Mouse (Mus musculus) left cerebral cortex, postnatal 14 days (tissue): ENCODE measurements around the gene Zfpm1. TPM values are rescaled to one million over a fixed set of nuclear protein-coding genes. Genes with fewer than 3 reads are reported as not detected.

Experiments used
- DNase-seq, 2 experiments: peaks; one replicate each; pipeline ENCODE4 v3.0.0; 2021 to 2022; ENCODE audit warnings: low spot score in 2 of 2, mixed read lengths in 1 of 2
- intact Hi-C: fragments of 180-260 bp; cut with DNase I; formaldehyde crosslinking; loops from one replicate; pipeline ENCODE4 v1.15.1; 2025
- total RNA-seq, 2 experiments: library from RNA; stranded (reverse); gene quantifications; 2 replicates each; pipeline ENCODE4 v1.2.3; 2021

Zfpm1 gene
- total RNA-seq, 2 experiments from 2014 or later: 20.4 to 25.2 TPM

GRCm38 (mm10) chr8:122336251-122336910 lies 54.4 kb downstream of the Zfpm1 start:
- DNase-seq: peak in 1 of 2 experiments; percentile 63
- intact Hi-C loops: no loop called here

- no peak for DNase-seq
- intact Hi-C loops: no loop called here
These were observed 56.9 kb downstream of the Zfpm1 start for GRCm38 (mm10) chr8:122338852-122339251.

- no peak for DNase-seq
- intact Hi-C loops: no loop called here
These were observed 58.8 kb downstream of the Zfpm1 start for GRCm38 (mm10) chr8:122340761-122341160.

- no peak for DNase-seq
- intact Hi-C loops: loop anchor here (2.0 kb wide), 1 partner anchor 27 kb away; no protein-coding TSS in a partner anchor
These were observed 59.8 kb downstream of the Zfpm1 start for GRCm38 (mm10) chr8:122341790-122342189.

GRCm38 (mm10) chr8:122342362-122342761 lies 60.4 kb downstream of the Zfpm1 start:
- peak in 1 of 2 experiments; percentile 57 for DNase-seq
- intact Hi-C loops: loop anchor here (2.0 kb wide), 1 partner anchor 26 kb away; no protein-coding TSS in a partner anchor

- intact Hi-C loops: loop anchor here (2.0 kb wide), 1 partner anchor 26 kb away; no protein-coding TSS in a partner anchor
- DNase-seq: peak; percentile 59 to 64
These were observed 60.9 kb downstream of the Zfpm1 start for GRCm38 (mm10) chr8:122342806-122343209.

GRCm38 (mm10) chr8:122343341-122343740 lies 61.4 kb downstream of the Zfpm1 start:
- no peak for DNase-seq
- intact Hi-C loops: loop anchor here (2.0 kb wide), 1 partner anchor 25 kb away; no protein-coding TSS in a partner anchor

- DNase-seq: no peak
- intact Hi-C loops: loop anchor here (2.0 kb wide), 1 partner anchor 25 kb away; no protein-coding TSS in a partner anchor
These were observed 61.8 kb downstream of the Zfpm1 start for GRCm38 (mm10) chr8:122343758-122344157.

GRCm38 (mm10) chr8:122344219-122344618 lies 62.3 kb downstream of the Zfpm1 start:
- no peak for DNase-seq
- intact Hi-C loops: no loop called here

- DNase-seq: no peak
- intact Hi-C loops: no loop called here
These were observed 63.5 kb downstream of the Zfpm1 start for GRCm38 (mm10) chr8:122345181-122346095.

GRCm38 (mm10) chr8:122347811-122348552 lies 66.0 kb downstream of the Zfpm1 start:
- intact Hi-C loops: no loop called here

GRCm38 (mm10) chr8:122349357-122350297 lies 67.7 kb downstream of the Zfpm1 start:
- no peak for DNase-seq
- intact Hi-C loops: no loop called here

More at GRCm38 (mm10) chr8:122347811-122348552, 66.0 kb downstream of the Zfpm1 start:
- peak; percentile 62 to 66 for DNase-seq

- intact Hi-C loops: no loop called here
- DNase-seq: no peak
These were observed 68.6 kb downstream of the Zfpm1 start for GRCm38 (mm10) chr8:122350309-122351089.

GRCm38 (mm10) chr8:122354157-122354556 lies 72.2 kb downstream of the Zfpm1 start:
- intact Hi-C loops: no loop called here
- no peak for DNase-seq

- DNase-seq: peak; percentile 57 to 65
- intact Hi-C loops: no loop called here
These were observed 74.0 kb downstream of the Zfpm1 start for GRCm38 (mm10) chr8:122355642-122356606.

GRCm38 (mm10) chr8:122357202-122357601 lies 75.3 kb downstream of the Zfpm1 start:
- DNase-seq: no peak
- intact Hi-C loops: no loop called here

GRCm38 (mm10) chr8:122357641-122358040 lies 75.7 kb downstream of the Zfpm1 start:
- intact Hi-C loops: no loop called here
- no peak for DNase-seq
